Mouse (Mus musculus) testis, postnatal 14 days (tissue): Measurements from ENCODE around the gene B4galnt3.

Source experiments
- DNase-seq: peaks from one replicate; pipeline ENCODE4 v3.0.0; 2021; ENCODE audit warnings: low spot score

B4galnt3 gene

DNA sequence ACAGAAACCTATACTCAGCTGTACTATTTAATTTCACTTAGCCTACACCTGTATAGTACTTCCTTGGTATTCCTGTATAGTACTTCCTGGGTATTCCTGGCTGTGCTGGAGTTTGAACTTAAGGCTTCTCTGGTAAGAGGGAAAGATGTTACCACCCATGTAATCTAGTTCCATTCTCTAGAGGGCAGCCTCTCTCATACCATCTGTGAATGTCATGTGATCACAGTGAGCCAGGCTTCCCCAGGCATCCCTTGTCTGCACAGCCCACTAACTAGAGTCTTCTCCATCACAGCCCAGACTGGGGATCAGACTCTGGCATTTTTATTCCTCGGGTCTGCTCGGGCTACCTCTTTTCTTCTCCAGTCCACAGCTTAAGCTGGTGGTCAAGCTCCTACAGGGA lies 75.1 kb downstream of the B4galnt3 start:
- no peak for DNase-seq

- DNase-seq, result no peak
Observed at GRCm38 (mm10) chr6:120216702-120217101, 77.7 kb downstream of the B4galnt3 start.

DNA sequence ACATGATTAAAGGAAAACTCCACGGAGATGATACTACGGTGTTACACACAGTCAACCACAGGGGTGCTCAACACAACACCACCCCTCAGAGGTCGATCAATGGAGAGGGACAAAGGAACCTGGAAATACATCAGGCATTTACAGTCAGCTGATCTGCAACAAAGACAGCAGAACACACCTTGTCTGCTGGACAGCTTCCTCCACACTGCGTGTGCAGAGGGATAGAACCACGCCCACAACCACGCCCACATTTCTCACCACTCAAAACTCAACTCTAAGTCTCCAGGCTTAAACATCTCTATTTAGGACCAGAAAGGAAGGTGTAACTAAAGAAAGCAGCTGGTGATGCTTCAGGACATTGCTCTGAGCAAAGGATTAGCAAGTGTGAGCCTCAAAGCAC lies 82.8 kb downstream of the B4galnt3 start:
- no peak for DNase-seq

DNA sequence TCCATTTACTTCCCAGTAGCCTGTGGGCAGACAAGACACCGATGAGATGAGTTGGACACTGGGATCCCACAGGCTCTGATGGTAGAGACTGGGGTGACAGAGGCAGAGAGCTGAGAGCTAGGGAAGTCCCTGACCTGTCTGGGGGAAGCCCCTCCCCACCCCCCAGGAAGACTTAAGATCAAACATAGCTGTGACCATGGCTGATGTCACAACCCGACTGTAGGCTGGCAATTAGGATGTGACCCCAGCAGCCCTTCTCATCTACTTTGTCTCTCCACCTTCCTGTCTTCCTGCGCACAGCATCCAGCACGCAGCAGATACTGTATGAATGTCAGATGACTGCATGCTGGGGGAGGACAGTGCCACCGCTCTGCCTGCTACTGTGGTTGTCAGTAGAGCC lies 87.8 kb downstream of the B4galnt3 start:
- DNase-seq, result no peak

- DNase-seq, result no peak
Observed at GRCm38 (mm10) chr6:120202406-120202805, 92.0 kb downstream of the B4galnt3 start.

GRCm38 (mm10) chr6:120201956-120202355 lies 92.4 kb downstream of the B4galnt3 start:
- DNase-seq, result no peak

DNA sequence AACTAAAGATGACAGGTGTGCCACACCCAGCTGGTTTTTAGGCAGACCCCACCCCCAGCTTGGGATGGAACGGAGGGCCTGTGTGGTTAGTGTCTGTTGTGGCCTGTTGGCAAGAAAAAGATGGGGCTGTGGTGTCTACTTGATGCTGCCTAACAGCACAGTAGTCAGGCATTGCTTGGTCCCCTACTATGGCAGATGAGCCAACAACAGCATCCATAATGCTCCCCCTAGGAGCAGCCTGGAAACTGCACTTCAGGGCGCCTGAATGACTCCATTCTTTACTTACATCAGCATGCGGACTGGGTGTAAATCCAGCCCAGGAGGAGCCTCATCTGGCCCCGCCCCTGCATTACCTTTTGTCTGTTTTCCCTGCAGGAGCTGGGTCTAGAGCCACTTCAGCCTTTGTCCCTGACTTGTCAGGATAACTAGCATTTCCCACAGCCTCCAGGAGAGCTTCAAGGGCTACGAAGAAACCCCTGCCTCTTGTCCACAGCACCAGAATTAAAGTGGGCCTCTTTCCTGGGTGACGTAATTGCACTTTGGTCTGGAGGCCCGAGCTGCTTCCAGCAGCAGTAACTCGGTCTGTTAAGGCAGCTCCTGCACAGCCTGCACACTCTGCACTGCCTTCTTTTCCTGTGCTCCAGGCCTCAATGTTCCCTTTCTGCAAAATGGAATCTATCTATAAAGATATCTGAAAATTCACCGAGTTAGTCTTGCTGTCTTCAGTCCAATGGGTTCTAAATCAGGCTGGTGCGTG lies 94.5 kb downstream of the B4galnt3 start:
- DNase-seq, result no peak

GRCm38 (mm10) chr6:120197964-120198363 lies 96.4 kb downstream of the B4galnt3 start:
- DNase-seq, result peak; percentile 57

DNA sequence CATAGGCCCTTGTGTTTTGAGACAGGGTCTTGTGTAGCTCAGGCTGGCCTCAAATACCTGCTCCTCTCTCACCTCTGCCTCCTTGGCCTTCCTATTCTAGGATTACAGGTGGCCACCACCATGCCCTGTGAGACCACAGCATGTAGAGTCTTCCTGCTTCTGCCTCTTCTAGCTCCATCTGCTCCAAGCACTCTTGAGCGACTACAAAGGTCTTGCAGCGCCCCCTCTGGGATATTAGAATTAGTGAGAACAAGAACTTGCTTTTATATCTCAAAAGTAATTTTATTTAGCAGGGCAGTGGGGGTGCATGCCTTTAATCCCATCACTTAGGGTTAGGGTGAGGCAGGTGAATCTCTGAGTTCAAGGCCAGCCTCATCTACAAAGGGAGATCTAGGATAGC lies 97.5 kb downstream of the B4galnt3 start:
- DNase-seq, result no peak

GRCm38 (mm10) chr6:120194963-120195362 lies 99.4 kb downstream of the B4galnt3 start:
- peak; percentile 55 for DNase-seq

- DNase-seq, result peak; percentile 74
Observed at GRCm38 (mm10) chr6:120194305-120194704, 100.1 kb downstream of the B4galnt3 start.

- DNase-seq, result no peak
Observed at GRCm38 (mm10) chr6:120193793-120194192, 100.6 kb downstream of the B4galnt3 start.

GRCm38 (mm10) chr6:120193174-120193573 lies 101.2 kb downstream of the B4galnt3 start:
- peak; percentile 58 for DNase-seq

DNA sequence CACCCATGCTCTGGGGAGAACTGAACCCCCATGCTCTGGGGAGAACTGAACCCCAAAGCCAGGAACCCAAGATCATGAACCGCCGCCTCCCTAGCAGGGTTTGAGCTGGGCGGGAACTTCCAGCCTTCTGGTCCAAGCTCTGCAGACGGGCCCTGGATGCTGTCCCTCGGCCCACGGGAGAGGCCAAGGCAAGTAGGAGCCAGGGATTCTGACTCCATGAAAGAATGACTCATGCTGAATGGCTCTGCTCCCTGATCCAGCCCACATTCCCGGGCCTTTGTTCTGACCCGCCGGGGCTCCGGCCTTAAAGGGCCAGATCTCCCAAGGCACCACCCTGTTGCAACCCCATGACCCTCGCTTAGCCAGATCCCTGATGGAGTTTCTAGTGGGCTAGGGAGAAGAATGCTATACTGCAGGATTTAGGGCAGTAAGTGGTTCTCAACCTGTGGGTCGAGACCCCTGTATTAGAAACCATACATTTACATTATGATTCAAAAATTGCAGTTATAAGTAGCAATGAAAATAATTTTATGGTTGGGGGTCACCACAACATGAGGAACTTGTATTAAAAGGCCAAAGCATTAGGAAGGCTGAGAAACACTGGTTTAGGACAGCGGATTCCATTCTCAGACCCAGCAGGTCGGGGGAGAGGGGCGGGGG lies 102.0 kb downstream of the B4galnt3 start:
- peak; percentile 66 for DNase-seq

- no peak for DNase-seq
Observed at GRCm38 (mm10) chr6:120191396-120192170, 102.8 kb downstream of the B4galnt3 start.

DNA sequence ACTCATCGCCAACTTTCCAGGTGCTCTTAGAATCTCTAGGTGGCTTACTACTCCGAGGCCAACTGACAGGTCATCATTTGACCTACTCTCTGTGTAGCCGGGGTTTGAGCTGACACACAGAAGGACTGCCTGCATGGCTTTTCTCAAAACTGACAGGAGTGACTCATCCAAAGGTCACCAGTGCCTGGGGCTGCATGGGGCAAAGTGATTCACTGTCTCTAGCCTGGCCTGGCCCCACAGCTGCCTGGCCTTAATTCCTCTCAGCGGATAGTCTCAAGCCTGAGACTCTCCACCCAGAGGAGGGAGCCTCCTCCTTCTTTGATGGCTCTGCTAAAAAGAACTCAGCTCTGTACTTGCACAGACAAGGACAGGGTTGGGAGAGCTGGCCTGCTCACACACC lies 103.4 kb downstream of the B4galnt3 start:
- no peak for DNase-seq

GRCm38 (mm10) chr6:120190365-120190764 lies 104.0 kb downstream of the B4galnt3 start:
- no peak for DNase-seq

- no peak for DNase-seq
Observed at GRCm38 (mm10) chr6:120189287-120189686, 105.1 kb downstream of the B4galnt3 start.

DNA sequence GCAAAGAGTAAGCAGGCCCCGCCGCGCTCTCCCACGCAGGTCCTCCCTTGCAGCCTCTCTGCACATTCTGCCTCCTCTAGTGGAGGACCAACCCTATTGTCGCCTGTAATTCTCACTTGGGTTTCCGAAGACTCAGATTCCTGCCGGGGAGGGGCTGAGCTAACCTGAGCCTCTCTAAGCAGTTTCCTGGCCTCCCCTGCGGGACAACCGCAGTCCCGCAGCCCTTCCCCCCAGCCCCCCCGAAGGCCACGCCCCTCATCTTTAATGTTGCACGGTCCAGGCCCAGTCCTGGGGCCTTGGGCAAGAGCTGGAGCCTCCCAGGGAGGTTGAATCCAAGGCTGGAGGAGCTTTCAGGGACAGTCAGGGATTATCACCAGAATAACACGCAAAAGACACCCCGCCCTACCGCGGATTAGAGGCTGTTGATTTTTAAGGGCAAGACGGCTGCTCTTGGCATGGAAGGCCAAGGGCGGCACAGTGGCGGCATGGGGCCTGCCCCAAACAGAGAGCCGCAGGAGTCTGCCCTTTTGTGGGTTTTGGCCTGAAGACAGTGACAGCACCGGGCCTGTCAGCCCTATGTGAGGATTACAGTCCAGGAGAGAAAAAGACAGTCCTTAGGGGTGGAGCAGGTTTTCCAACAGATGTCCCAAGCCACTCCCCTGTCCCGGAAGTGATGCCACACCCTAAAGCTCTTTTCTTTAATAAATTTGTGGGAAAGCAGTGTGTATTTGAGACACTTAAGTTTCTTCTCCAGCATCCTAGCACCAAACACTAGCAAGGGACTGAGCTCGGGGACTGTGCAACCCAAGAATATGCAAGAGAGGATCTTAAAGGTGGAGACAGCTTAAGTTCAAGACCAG lies 105.8 kb downstream of the B4galnt3 start:
- peak; percentile 59 for DNase-seq

DNA sequence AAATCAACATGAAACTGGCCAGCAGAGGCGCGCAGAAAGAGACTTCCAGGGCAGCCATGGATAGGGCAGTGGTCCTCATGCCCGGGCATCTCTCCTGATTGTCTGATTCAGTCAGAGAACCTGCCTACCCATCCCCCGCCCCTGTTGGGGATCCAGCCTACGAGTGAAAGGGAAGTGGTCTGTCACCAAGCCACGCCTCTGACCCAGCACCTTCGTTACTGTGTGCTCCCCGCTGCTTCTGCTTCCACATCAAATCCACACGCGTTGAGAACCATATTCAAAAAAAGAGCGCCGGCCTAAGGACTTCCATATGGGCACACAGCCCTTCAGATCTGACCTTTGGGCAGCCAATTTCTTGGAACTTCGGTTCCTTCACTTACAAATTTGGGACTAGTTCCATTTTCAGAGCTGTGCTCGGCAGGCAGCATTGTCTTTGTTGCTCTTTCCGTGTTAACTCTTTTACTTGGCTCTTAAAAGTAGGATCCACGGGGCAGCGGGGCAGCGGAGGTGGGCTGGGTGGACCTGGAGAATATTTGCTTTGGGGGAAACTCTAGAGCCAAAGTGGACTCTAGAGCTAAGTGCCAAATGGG lies 106.7 kb downstream of the B4galnt3 start:
- no peak for DNase-seq

- DNase-seq, result no peak
Observed at GRCm38 (mm10) chr6:120186594-120186993, 107.8 kb downstream of the B4galnt3 start.

DNA sequence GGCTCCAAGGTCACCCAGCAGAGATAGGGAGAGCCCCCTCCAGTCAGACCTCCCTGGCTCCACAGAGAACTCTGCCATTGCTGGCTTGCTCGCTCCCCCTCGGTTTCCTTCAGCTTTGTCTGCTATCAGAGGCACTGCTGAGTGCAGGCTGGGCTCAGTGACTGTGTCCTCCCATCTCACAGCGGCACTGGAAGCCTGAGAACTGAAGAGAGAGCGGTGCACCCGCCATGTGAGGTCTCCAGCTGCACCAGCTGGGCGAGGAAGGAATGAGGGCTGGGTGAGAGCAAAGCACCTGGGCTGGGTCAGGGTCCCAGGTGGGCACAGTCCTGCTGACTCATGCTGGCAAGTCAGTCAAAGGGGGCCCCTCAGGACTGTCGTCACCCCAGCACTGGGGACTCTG lies 108.6 kb downstream of the B4galnt3 start:
- DNase-seq, result no peak
